Mouse (Mus musculus): ENCODE measurements around the gene Atp5g1. TPM values are rescaled to one million over a fixed set of nuclear protein-coding genes. Genes with fewer than 3 reads are reported as not detected.
A peak's percentile ranks its signal among the peaks of the same experiment; 100 is the strongest.

The Atp5g1 gene
- polyA plus RNA-seq, 1 experiment from 2014 or later, result 807 TPM

- no peaks in the 10 kb centered on the region for H3K27me3 ChIP-seq (ENCODE audit: control insufficient read depth, insufficient read depth, low read length)
- no peaks in the 10 kb centered on the region for H3K9me3 ChIP-seq (ENCODE audit: control insufficient read depth, low read depth, low read length)
- no peak overlapping the region for H3K4me2 ChIP-seq (replicated peaks; ENCODE audit: low read depth, low read length)
- ATAC-seq (ENCODE audit: insufficient number of reproducible peaks, insufficient read depth, low FRiP score, low read depth), result no peak
- WGBS, result 87% methylated on average over 11 of the region's 11 CpGs
- peaks cover 27% of the 10 kb centered on the region for H3K36me3 ChIP-seq (ENCODE audit: control insufficient read depth, insufficient read depth, low read length)
- H3K9ac ChIP-seq (replicated peaks; ENCODE audit: low read depth, low read length), result no peak overlapping the region
- no peak overlapping the region for H3K27ac ChIP-seq (ENCODE audit: low read length)
- no peaks in the 10 kb centered on the region for H3K4me1 ChIP-seq (ENCODE audit: control insufficient read depth, insufficient read depth, low read length)
- H3K4me3 ChIP-seq (ENCODE audit: low read depth, low read length), result no peak overlapping the region
Observed at GRCm38 (mm10) chr11:96044803-96045567, 30.5 kb downstream of the Atp5g1 start.

GRCm38 (mm10) chr11:96038560-96038959 is 36.9 kb downstream of the Atp5g1 start:
- H3K27me3 ChIP-seq (ENCODE audit: control insufficient read depth, insufficient read depth, low read length), result no peaks in the 10 kb centered on the region
- no peaks in the 10 kb centered on the region for H3K9me3 ChIP-seq (ENCODE audit: control insufficient read depth, low read depth, low read length)
- no peak overlapping the region for H3K4me2 ChIP-seq (replicated peaks; ENCODE audit: low read depth, low read length)
- no peak overlapping the region for H3K4me3 ChIP-seq (ENCODE audit: low read depth, low read length)
- no peak overlapping the region for H3K27ac ChIP-seq (ENCODE audit: low read length)
- no peak for ATAC-seq (ENCODE audit: insufficient number of reproducible peaks, insufficient read depth, low FRiP score, low read depth)
- H3K36me3 ChIP-seq (ENCODE audit: control insufficient read depth, insufficient read depth, low read length), result peaks cover 6% of the 10 kb centered on the region
- H3K9ac ChIP-seq (replicated peaks; ENCODE audit: low read depth, low read length), result no peak overlapping the region
- peaks cover 6% of the 10 kb centered on the region; the same call in 1 of the 2 replicates for H3K4me1 ChIP-seq (ENCODE audit: control insufficient read depth, insufficient read depth, low read length)
- WGBS, result 95% methylated on average over 1 of the region's 1 CpGs

DNA sequence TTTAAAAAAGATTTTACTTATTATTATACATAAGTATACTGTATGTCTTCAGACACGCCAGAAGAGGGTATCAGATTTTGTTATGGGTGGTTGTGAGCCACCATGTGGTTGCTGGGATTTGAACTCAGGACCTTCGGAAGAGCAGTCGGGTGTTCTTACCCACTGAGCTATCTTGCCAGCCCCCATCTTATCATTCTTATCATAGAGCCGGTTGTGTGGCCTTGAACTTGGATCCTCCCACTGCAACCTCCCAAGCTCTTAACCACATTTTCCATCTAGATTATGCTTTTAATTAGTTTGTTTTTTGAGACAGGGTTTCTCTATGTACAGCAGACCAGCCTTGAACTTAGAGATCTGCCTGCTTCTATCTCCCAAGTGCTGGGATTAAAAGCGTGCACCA is 38.0 kb downstream of the Atp5g1 start:
- ATAC-seq (ENCODE audit: insufficient number of reproducible peaks, insufficient read depth, low FRiP score, low read depth), result no peak
- no peak overlapping the region for H3K27ac ChIP-seq (ENCODE audit: low read length)
- H3K36me3 ChIP-seq (ENCODE audit: control insufficient read depth, insufficient read depth, low read length), result peaks cover 6% of the 10 kb centered on the region
- H3K9me3 ChIP-seq (ENCODE audit: control insufficient read depth, low read depth, low read length), result no peaks in the 10 kb centered on the region
- WGBS, result 90% methylated on average over 5 of the region's 5 CpGs
- no peaks in the 10 kb centered on the region for H3K27me3 ChIP-seq (ENCODE audit: control insufficient read depth, insufficient read depth, low read length)
- H3K4me1 ChIP-seq (ENCODE audit: control insufficient read depth, insufficient read depth, low read length), result peaks cover 6% of the 10 kb centered on the region; the same call in 1 of the 2 replicates
- no peak overlapping the region for H3K9ac ChIP-seq (replicated peaks; ENCODE audit: low read depth, low read length)
- no peak overlapping the region for H3K4me3 ChIP-seq (ENCODE audit: low read depth, low read length)
- no peak overlapping the region for H3K4me2 ChIP-seq (replicated peaks; ENCODE audit: low read depth, low read length)

DNA sequence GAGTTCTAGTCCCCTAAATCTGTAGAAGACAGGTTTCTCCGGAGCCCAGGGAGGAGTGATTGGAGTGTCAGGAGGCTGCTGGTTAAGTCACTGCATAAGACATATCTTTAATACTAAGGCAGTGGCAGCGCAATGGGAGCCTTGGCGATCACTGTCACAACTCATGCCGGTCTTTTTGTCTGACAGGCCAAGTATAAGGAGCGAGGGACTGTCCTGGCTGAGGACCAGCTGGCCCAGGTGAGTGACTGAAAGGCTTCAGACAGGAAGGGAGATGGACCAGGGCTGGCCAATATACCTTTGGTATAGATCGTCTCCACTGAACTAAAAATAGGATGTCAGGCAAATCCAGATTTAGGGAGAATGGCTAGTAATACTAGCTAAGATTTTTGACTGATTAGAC is 40.3 kb downstream of the Atp5g1 start:
- H3K27me3 ChIP-seq (ENCODE audit: control insufficient read depth, insufficient read depth, low read length), result no peaks in the 10 kb centered on the region
- H3K9ac ChIP-seq (replicated peaks; ENCODE audit: low read depth, low read length), result peak overlapping the region; percentile 59
- peak overlapping the region; percentile 78 for H3K4me2 ChIP-seq (replicated peaks; ENCODE audit: low read depth, low read length)
- H3K4me3 ChIP-seq (ENCODE audit: low read depth, low read length), result peak overlapping the region; percentile 93
- 10% methylated on average over 6 of the region's 6 CpGs for WGBS
- no peaks in the 10 kb centered on the region for H3K9me3 ChIP-seq (ENCODE audit: control insufficient read depth, low read depth, low read length)
- no peak overlapping the region for H3K27ac ChIP-seq (ENCODE audit: low read length)
- ATAC-seq (ENCODE audit: insufficient number of reproducible peaks, insufficient read depth, low FRiP score, low read depth), result no peak
- peaks cover 6% of the 10 kb centered on the region for H3K36me3 ChIP-seq (ENCODE audit: control insufficient read depth, insufficient read depth, low read length)
- peaks cover 6% of the 10 kb centered on the region; the same call in 1 of the 2 replicates for H3K4me1 ChIP-seq (ENCODE audit: control insufficient read depth, insufficient read depth, low read length)

DNA sequence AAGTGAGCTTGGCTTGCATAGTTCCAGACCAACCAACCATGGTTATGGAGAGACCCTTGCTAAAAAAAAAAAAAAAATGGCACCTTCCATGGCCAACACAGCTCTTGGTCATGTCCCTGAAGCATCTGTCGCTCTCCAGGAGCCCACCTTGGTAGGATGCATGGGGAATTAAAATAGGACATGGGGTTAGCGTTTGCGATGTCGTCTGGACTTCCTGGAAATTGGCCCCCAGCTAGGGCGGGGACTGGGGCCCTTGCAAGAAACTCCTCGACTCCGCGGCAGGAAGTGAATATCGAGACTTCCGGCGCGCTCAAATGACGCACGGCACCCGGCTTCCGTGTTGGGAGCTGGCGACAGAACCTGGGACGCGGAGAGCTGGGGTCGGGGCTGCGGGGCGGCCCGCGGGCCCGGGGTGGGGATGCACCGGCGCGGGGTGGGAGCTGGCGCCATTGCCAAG is 40.8 kb downstream of the Atp5g1 start, which contains the start of gene Snf8:
Gene Snf8, plus strand, starts transcription at position 290 of the 457 bp plus-strand sequence.
- H3K4me2 ChIP-seq (replicated peaks; ENCODE audit: low read depth, low read length), result peak within 1 kb of the TSS; percentile 78
- no peaks in the 10 kb centered on the region for H3K27me3 ChIP-seq (ENCODE audit: control insufficient read depth, insufficient read depth, low read length)
- peaks cover 6% of the 10 kb centered on the region; the same call in 1 of the 2 replicates for H3K4me1 ChIP-seq (ENCODE audit: control insufficient read depth, insufficient read depth, low read length)
- under 1% methylated on average over 29 of the region's 29 CpGs for WGBS
- H3K4me3 ChIP-seq (ENCODE audit: low read depth, low read length), result peak within 1 kb of the TSS; percentile 93
- H3K36me3 ChIP-seq (ENCODE audit: control insufficient read depth, insufficient read depth, low read length), result peaks cover 6% of the 10 kb centered on the region
- ATAC-seq (ENCODE audit: insufficient number of reproducible peaks, insufficient read depth, low FRiP score, low read depth), result peak; percentile 77
- no peaks in the 10 kb centered on the region for H3K9me3 ChIP-seq (ENCODE audit: control insufficient read depth, low read depth, low read length)
- peak within 1 kb of the TSS; percentile 59 for H3K9ac ChIP-seq (replicated peaks; ENCODE audit: low read depth, low read length)
- peak within 1 kb of the TSS; percentile 18; the same call in 1 of the 2 replicates for H3K27ac ChIP-seq (ENCODE audit: low read length)

- Histone ChIP-seq H3K4me3 (ENCODE audit: low read depth, low read length) (peak overlapping the region; percentile 93), H3K27ac (ENCODE audit: low read length) (no peak overlapping the region), H3K9me3 (ENCODE audit: control insufficient read depth, low read depth, low read length) (no peaks in the 10 kb centered on the region), H3K9ac (replicated peaks; ENCODE audit: low read depth, low read length) (peak overlapping the region; percentile 59; the same call in 1 of the 2 replicates), H3K27me3 (ENCODE audit: control insufficient read depth, insufficient read depth, low read length) (no peaks in the 10 kb centered on the region), H3K4me1 (ENCODE audit: control insufficient read depth, insufficient read depth, low read length) (peaks cover 6% of the 10 kb centered on the region; the same call in 1 of the 2 replicates), H3K4me2 (replicated peaks; ENCODE audit: low read depth, low read length) (peak overlapping the region; percentile 78), H3K36me3 (ENCODE audit: control insufficient read depth, insufficient read depth, low read length) (peaks cover 3% of the 10 kb centered on the region)
- no peak for ATAC-seq (ENCODE audit: insufficient number of reproducible peaks, insufficient read depth, low FRiP score, low read depth)
- WGBS, result 50% methylated on average over 8 of the region's 8 CpGs
Observed at GRCm38 (mm10) chr11:96034116-96034515, 41.4 kb downstream of the Atp5g1 start.

DNA sequence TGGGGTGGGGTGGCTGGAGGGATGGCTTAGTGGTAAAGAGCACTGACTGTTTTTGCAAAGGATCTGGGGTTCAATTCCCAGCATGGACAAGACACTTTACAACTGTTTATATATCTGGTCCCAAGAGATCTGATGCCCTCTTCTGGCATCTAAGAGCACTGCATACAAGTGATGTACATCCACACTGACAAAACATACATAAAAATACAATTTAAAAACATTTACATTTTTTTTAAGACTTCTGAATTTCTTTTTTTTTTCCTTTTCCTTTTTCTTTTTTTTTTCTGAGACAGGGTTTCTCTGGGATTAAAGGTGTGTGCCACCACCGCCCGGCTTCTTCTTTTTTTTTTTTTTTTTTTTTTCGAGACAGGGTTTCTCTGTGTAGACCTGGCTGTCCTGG is 42.2 kb downstream of the Atp5g1 start:
- Histone ChIP-seq H3K27ac (ENCODE audit: low read length) (no peak overlapping the region), H3K9me3 (ENCODE audit: control insufficient read depth, low read depth, low read length) (no peaks in the 10 kb centered on the region), H3K4me2 (replicated peaks; ENCODE audit: low read depth, low read length) (no peak overlapping the region), H3K9ac (replicated peaks; ENCODE audit: low read depth, low read length) (no peak overlapping the region), H3K27me3 (ENCODE audit: control insufficient read depth, insufficient read depth, low read length) (no peaks in the 10 kb centered on the region), H3K4me3 (ENCODE audit: low read depth, low read length) (no peak overlapping the region), H3K36me3 (ENCODE audit: control insufficient read depth, insufficient read depth, low read length) (no peaks in the 10 kb centered on the region; the same call in 1 of the 2 replicates), H3K4me1 (ENCODE audit: control insufficient read depth, insufficient read depth, low read length) (peaks cover 6% of the 10 kb centered on the region; the same call in 1 of the 2 replicates)
- ATAC-seq (ENCODE audit: insufficient number of reproducible peaks, insufficient read depth, low FRiP score, low read depth), result no peak
- 100% methylated on average over 2 of the region's 3 CpGs for WGBS

- ATAC-seq (ENCODE audit: insufficient number of reproducible peaks, insufficient read depth, low FRiP score, low read depth), result no peak
Observed at GRCm38 (mm10) chr11:96031701-96032100, 43.8 kb downstream of the Atp5g1 start.

More at GRCm38 (mm10) chr11:96031701-96032100, 43.8 kb downstream of the Atp5g1 start:
- H3K9me3 ChIP-seq (ENCODE audit: control insufficient read depth, low read depth, low read length), result no peaks in the 10 kb centered on the region
- H3K4me3 ChIP-seq (ENCODE audit: low read depth, low read length), result no peak overlapping the region
- H3K27me3 ChIP-seq (ENCODE audit: control insufficient read depth, insufficient read depth, low read length), result no peaks in the 10 kb centered on the region
- no peak overlapping the region for H3K4me2 ChIP-seq (replicated peaks; ENCODE audit: low read depth, low read length)
- peaks cover 6% of the 10 kb centered on the region; the same call in 1 of the 2 replicates for H3K4me1 ChIP-seq (ENCODE audit: control insufficient read depth, insufficient read depth, low read length)
- H3K9ac ChIP-seq (replicated peaks; ENCODE audit: low read depth, low read length), result no peak overlapping the region
- no peaks in the 10 kb centered on the region for H3K36me3 ChIP-seq (ENCODE audit: control insufficient read depth, insufficient read depth, low read length)
- WGBS, result 82% methylated on average over 2 of the region's 2 CpGs
- no peak overlapping the region for H3K27ac ChIP-seq (ENCODE audit: low read length)

Data from stomach, embryonic 14.5 days (tissue).